Mouse (Mus musculus) ES-E14 (cell line): ENCODE measurements at regions not wholly inside any gene's neighbourhood (a gene's known extent, or its start where the extent isn't known, plus 50 kb on each side); places are given as distances from the start of the nearest gene placed in this dataset.

Experiments used
- DNase-seq: peaks from one replicate; pipeline ENCODE4 v3.0.0-alpha.2; 2013; ENCODE audit warnings: low read depth, low spot score
- H3K27ac ChIP-seq: 2 replicates; pipeline ENCODE4 v1.5.1; 2012; ENCODE audit warnings: low read depth, mild to moderate bottlenecking, low read length, moderate library complexity, mixed read lengths; ENCODE audit not compliant: poor library complexity, insufficient read depth, severe bottlenecking
- H3K36me3 ChIP-seq: 2 replicates; pipeline ENCODE4 v1.6.1; 2012; ENCODE audit warnings: mild to moderate bottlenecking, low read length, moderate library complexity, mixed read lengths; ENCODE audit not compliant: control insufficient read depth, poor library complexity, insufficient read depth, severe bottlenecking
- H3K4me1 ChIP-seq, 2 experiments: fragments of 150-350 bp in 1 of 2; sonication (generic) in 1 of 2; 2 replicates each; pipeline ENCODE4 v1.6.1; 2012; ENCODE audit warnings: low read length in 2 of 2, mild to moderate bottlenecking in 1 of 2, mixed read lengths in 1 of 2; ENCODE audit not compliant: control insufficient read depth in 2 of 2, insufficient read depth in 2 of 2, poor library complexity in 1 of 2
- H3K4me3 ChIP-seq, 2 experiments: fragments of 150-350 bp in 1 of 2; sonication (generic) in 1 of 2; 2 replicates each; pipeline ENCODE4 v1.5.1; 2012; ENCODE audit warnings: low read length in 2 of 2, low read depth in 1 of 2, mild to moderate bottlenecking in 1 of 2, mixed read lengths in 1 of 2; ENCODE audit not compliant: insufficient read depth in 1 of 2, poor library complexity in 1 of 2, severe bottlenecking in 1 of 2
- H3K9ac ChIP-seq: 2 replicates; pipeline ENCODE4 v1.6.1; 2012; ENCODE audit warnings: low read depth, mild to moderate bottlenecking, low read length, mixed read lengths; ENCODE audit not compliant: poor library complexity, insufficient read depth, severe bottlenecking
- H3K9me3 ChIP-seq: fragments of 150-350 bp; sonication (generic); 2 replicates; pipeline ENCODE4 v1.6.1; 2012; ENCODE audit warnings: low read depth, mild to moderate bottlenecking, low read length; ENCODE audit not compliant: control insufficient read depth, insufficient read depth
- CHD2 ChIP-seq: IDR thresholded peaks from 2 replicates; pipeline ENCODE4 v1.6.1; 2014; ENCODE audit warnings: mild to moderate bottlenecking, low read depth, low read length, inconsistent platforms
- HCFC1 ChIP-seq: IDR thresholded peaks from 2 replicates; pipeline ENCODE4 v1.6.1; 2012; ENCODE audit warnings: low read length, inconsistent platforms, borderline replicate concordance; ENCODE audit not compliant: insufficient read depth
- MAFK ChIP-seq: IDR thresholded peaks from 2 replicates; pipeline ENCODE4 v1.6.1; 2014; ENCODE audit warnings: mild to moderate bottlenecking, low read depth, low read length, inconsistent platforms; ENCODE audit not compliant: insufficient read depth
- ZC3H11A ChIP-seq: IDR thresholded peaks from 2 replicates; pipeline ENCODE4 v1.6.1; 2012; ENCODE audit warnings: low read depth, mild to moderate bottlenecking, inconsistent platforms, low read length, borderline replicate concordance
- ZNF384 ChIP-seq: IDR thresholded peaks from 2 replicates; pipeline ENCODE4 v1.6.1; 2012; ENCODE audit warnings: low read depth, low read length, inconsistent platforms
- in situ Hi-C, 2 experiments: fragments of 600-800 bp; cut with MboI; formaldehyde crosslinking; loops; one replicate each; pipeline ENCODE4 v1.15.1; 2025; ENCODE audit warnings: low sequenced_read_pairs in 2 of 2, inconsistent platforms in 1 of 2; ENCODE audit not compliant: unreplicated experiment in 2 of 2

DNA sequence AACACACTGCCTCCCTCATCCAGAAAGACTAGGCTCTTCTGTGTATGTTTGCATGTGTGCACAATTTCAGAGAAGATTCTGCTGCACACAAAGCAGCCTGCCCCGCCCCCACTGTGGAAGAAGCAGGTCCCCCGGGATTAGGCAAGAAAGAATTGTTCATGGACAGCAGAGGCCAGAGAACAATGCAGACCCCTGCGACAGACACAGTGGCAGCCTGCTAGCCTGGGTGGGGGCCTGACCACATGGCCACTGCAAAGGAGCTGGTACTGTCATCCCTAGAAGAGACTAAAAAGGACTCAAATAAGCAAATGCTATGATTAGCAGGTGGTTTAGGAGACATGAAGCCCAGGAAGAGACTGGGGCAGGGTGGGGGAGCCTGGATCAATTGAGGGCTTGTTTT, 329.7 kb upstream of the Onecut1 start:
- no peak for TF ChIP-seq ZNF384
- TF ChIP-seq ZC3H11A, result no peak
- TF ChIP-seq CHD2, result no peak
- TF ChIP-seq HCFC1, result no peak
- no peak for TF ChIP-seq MAFK
- no peak overlapping the region for H3K27ac ChIP-seq

DNA sequence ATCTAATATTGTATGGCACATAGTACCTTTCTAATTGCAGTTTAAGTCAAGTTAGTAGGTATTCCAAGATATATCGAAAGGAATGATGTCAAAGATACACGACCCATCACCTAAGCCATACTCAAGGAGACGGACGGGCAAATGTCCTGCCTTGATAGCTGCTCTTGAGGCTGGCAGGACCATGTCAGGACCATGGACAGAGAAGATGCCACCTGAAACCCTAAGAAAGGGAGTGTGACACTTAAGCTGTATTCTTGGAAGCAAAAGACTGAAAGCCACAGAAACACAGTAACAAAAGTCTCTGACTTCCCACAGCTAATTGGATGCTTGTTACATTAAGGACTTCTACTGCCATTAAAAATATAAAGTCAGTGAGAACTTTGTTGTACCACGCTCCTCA, 326.7 kb upstream of the Onecut1 start:
- no peak overlapping the region for H3K27ac ChIP-seq
- no peaks in the 10 kb centered on the region for H3K36me3 ChIP-seq
- TF ChIP-seq MAFK (no peak), HCFC1 (no peak), CHD2 (no peak)
- peak; percentile 28 for DNase-seq
- no peaks in the 10 kb centered on the region for H3K4me1 ChIP-seq
- no peaks in the 10 kb centered on the region for H3K9me3 ChIP-seq
- no peak overlapping the region for H3K9ac ChIP-seq
- no peak overlapping the region for H3K4me3 ChIP-seq
- in situ Hi-C loops, result no loop called here

More for the DNA sequence above, 329.7 kb upstream of the Onecut1 start:
- Histone ChIP-seq H3K4me3 (no peak overlapping the region), H3K9ac (no peak overlapping the region), H3K9me3 (no peaks in the 10 kb centered on the region), H3K36me3 (no peaks in the 10 kb centered on the region), H3K4me1 (no peaks in the 10 kb centered on the region)
- no peak for DNase-seq
- in situ Hi-C loops, result no loop called here

DNA sequence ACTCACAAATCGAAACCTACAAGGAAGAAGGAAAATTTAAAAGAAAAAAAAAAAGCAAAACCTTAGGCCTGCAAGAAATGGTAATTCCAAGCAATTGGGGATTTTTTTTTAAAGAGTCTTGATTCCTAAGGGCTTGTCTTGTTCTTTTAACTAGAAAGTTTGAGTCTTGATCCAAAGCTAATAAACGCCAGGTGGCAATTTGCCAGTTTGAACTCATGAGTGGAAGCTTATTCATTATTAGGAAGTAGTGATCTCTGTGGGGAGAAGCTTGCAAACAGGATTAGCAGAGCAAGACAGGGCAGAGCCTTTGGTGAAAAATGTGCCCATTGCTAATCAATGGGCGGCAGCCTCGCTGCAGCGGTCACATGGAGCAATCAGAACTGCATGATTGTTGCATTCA, 305.6 kb upstream of the Onecut1 start:
- Histone ChIP-seq H3K9ac (no peak overlapping the region), H3K36me3 (no peaks in the 10 kb centered on the region), H3K4me3 (no peak overlapping the region), H3K27ac (no peak overlapping the region), H3K9me3 (no peaks in the 10 kb centered on the region), H3K4me1 (no peaks in the 10 kb centered on the region)
- TF ChIP-seq HCFC1 (no peak), ZC3H11A (no peak), MAFK (no peak), ZNF384 (no peak), CHD2 (no peak)
- in situ Hi-C loops, result no loop called here
- DNase-seq, result no peak

DNA sequence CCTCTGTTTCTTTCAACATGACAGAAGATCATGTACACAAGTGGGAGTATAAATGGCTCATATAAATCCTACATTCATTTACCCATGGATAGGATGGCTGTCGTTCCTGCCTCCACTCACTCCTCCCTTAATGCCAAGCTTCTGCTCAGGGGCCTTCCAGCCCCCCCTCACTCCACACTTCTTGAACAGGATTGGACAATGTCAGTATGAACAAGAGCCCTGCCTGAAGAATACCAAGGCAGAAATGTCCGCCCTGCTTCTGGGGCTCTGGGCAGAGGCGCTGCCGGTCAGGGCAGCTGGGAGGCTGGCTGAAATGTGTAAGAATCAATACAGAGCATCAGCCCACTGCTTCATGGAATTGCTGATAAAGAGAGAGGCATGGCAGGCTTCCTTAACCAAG, 269.0 kb upstream of the Onecut1 start:
- TF ChIP-seq ZNF384 (no peak), HCFC1 (no peak), MAFK (no peak), CHD2 (no peak), ZC3H11A (no peak)
- Histone ChIP-seq H3K4me3 (no peak overlapping the region), H3K9me3 (no peaks in the 10 kb centered on the region), H3K36me3 (no peaks in the 10 kb centered on the region), H3K4me1 (no peaks in the 10 kb centered on the region), H3K9ac (no peak overlapping the region), H3K27ac (no peak overlapping the region)
- in situ Hi-C loops, result no loop called here
- no peak for DNase-seq

DNA sequence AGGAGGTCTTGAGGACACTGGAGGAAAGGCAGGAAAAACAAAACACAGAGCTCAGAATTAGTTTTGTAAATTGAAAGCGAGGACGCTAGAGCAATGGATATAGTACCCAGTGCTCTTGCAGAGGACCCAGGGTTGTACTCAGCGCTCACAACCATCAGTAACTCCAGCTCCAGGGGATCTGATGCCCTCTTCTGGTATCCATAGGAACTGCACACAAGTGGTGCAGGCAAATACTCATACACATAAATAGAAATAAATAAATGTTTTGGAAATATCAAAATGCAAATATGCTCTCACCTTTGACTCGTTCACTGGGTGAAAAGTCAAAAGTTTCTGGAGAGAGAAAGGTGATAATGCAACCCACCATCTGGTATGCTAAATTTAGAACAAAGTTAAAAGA, 267.8 kb upstream of the Onecut1 start:
- TF ChIP-seq HCFC1, result no peak
- TF ChIP-seq ZC3H11A, result peak; percentile 41
- Histone ChIP-seq H3K9me3 (no peaks in the 10 kb centered on the region), H3K36me3 (no peaks in the 10 kb centered on the region), H3K27ac (no peak overlapping the region), H3K4me1 (no peaks in the 10 kb centered on the region), H3K4me3 (no peak overlapping the region), H3K9ac (no peak overlapping the region)
- in situ Hi-C loops, result no loop called here
- peak; percentile 22 for DNase-seq
